Mouse (Mus musculus): ENCODE data around the gene Prlr.

DNA sequence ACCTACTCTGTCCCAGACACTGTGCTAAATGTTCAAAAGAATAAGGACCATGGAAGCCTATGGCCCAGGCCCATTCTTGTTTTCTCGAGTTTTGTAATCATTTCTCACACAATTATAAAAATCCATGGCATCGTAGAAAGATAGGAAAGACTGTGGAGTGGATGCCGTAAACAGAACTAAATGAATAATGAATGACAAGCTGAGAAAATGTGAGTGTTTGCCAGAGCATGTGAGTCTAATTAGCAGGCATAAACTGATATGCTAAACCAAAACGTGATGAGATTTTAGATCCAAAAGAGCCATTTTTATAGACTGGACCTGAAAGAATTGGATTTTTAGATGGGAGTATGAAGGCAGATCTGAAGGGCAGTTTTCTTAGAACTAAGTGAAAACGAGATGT is 87.8 kb downstream of the Prlr start:
- TF ChIP-seq POLR2A (IDR thresholded peaks at IDR 0.05; ENCODE audit: low read depth, low read length) (no peak), CTCF (conservative IDR thresholded peaks at IDR 0.05; ENCODE audit: insufficient read depth, insufficient read length, low read depth, low read length) (no peak)

Data from kidney, adult 2 months (tissue).